Mouse (Mus musculus) stomach, embryonic 15.5 days (tissue): ENCODE results near the gene Shoc2. TPM values are rescaled to one million over a fixed set of nuclear protein-coding genes. Genes with fewer than 3 reads are reported as not detected.

ENCODE experiments used
- ATAC-seq: fragments of 200-750 bp; cut with Nextera tagmentation; 2 replicates; pipeline ENCODE4 v1.8.0; 2017; ENCODE audit warnings: low read depth, moderate number of reproducible peaks, moderate TSS enrichment; ENCODE audit not compliant: insufficient read depth, low FRiP score
- H3K27ac ChIP-seq: fragments of 300-500 bp; sonication (generic); 2 replicates; pipeline ENCODE4 v1.5.1; 2015; ENCODE audit warnings: mild to moderate bottlenecking, inconsistent platforms
- H3K27me3 ChIP-seq: fragments of 300-500 bp; sonication (generic); replicated peaks from 2 replicates; pipeline ENCODE4 v1.6.1; 2015; ENCODE audit warnings: inconsistent platforms
- H3K36me3 ChIP-seq: fragments of 300-500 bp; sonication (generic); 2 replicates; pipeline ENCODE4 v1.6.1; 2015; ENCODE audit warnings: inconsistent platforms
- H3K4me1 ChIP-seq: fragments of 300-500 bp; sonication (generic); 2 replicates; pipeline ENCODE4 v1.6.1; 2015; ENCODE audit warnings: inconsistent platforms
- H3K4me2 ChIP-seq: fragments of 300-500 bp; sonication (generic); 2 replicates; pipeline ENCODE4 v1.6.1; 2015; ENCODE audit warnings: mild to moderate bottlenecking, inconsistent platforms
- H3K4me3 ChIP-seq: fragments of 300-500 bp; sonication (generic); replicated peaks from 2 replicates; pipeline ENCODE4 v1.5.1; 2015; ENCODE audit warnings: inconsistent platforms
- H3K9ac ChIP-seq: fragments of 300-500 bp; sonication (generic); 2 replicates; pipeline ENCODE4 v1.6.1; 2015; ENCODE audit warnings: inconsistent platforms
- H3K9me3 ChIP-seq: fragments of 300-500 bp; sonication (generic); 2 replicates; pipeline ENCODE4 v1.6.1; 2016; ENCODE audit warnings: inconsistent platforms
- WGBS: fragments of 180-500 bp; shearing (Covaris S2); methylation state at CpG from one replicate; pipeline ENCODE4 v1.1.7; 2015; 5-methylcytosine and 5-hydroxymethylcytosine counted together
- polyA plus RNA-seq: library from polyadenylated mRNA; unstranded; fragments of >200 nt; fragmentation: Nextera tagmentation; extraction: Ambion mirVana; gene quantifications from 2 replicates; pipeline ENCODE4 v1.2.1, GENCODE M21; 2015

Shoc2 gene
- polyA plus RNA-seq, 1 experiment from 2014 or later: 42.8 TPM

- no peak for ATAC-seq
- H3K9ac ChIP-seq: no peak overlapping the region
- no peak overlapping the region for H3K27ac ChIP-seq
- peaks cover 3% of the 10 kb centered on the region; the same call in 1 of the 2 replicates for H3K4me1 ChIP-seq
- no peaks in the 10 kb centered on the region for H3K36me3 ChIP-seq
- H3K4me3 ChIP-seq: no peak overlapping the region
- WGBS: 74% methylated on average over 5 of the region's 5 CpGs
- 0 out of 2 replicates have a peak, but pooled peaks cover 5% of the 10 kb centered on the region for H3K27me3 ChIP-seq
- H3K9me3 ChIP-seq: no peaks in the 10 kb centered on the region
- no peak overlapping the region for H3K4me2 ChIP-seq
These were observed 128.2 kb downstream of the Shoc2 start for GRCm38 (mm10) chr19:54072233-54072800.

- no peaks in the 10 kb centered on the region for H3K36me3 ChIP-seq
- 23% methylated on average over 10 of the region's 10 CpGs for WGBS
- no peak overlapping the region for H3K27ac ChIP-seq
- H3K9ac ChIP-seq: no peak overlapping the region
- 0 out of 2 replicates have a peak, but pooled peaks cover 5% of the 10 kb centered on the region for H3K27me3 ChIP-seq
- no peak overlapping the region for H3K4me2 ChIP-seq
- H3K4me3 ChIP-seq: no peak overlapping the region
- no peak for ATAC-seq
- no peaks in the 10 kb centered on the region for H3K9me3 ChIP-seq
- 0 out of 2 replicates have a peak, but pooled peaks cover 3% of the 10 kb centered on the region for H3K4me1 ChIP-seq
These were observed 132.6 kb downstream of the Shoc2 start for GRCm38 (mm10) chr19:54076362-54077349.

GRCm38 (mm10) chr19:54081303-54081702, 137.2 kb downstream of the Shoc2 start:
- 67% methylated on average over 9 of the region's 9 CpGs for WGBS
- ATAC-seq: no peak
- Histone ChIP-seq H3K36me3 (no peaks in the 10 kb centered on the region), H3K27ac (no peak overlapping the region), H3K9me3 (no peaks in the 10 kb centered on the region), H3K4me3 (no peak overlapping the region), H3K4me2 (no peak overlapping the region), H3K27me3 (no peaks in the 10 kb centered on the region), H3K4me1 (0 out of 2 replicates have a peak, but pooled peaks cover 3% of the 10 kb centered on the region), H3K9ac (no peak overlapping the region)

- no peak for ATAC-seq
- Histone ChIP-seq H3K4me3 (no peak overlapping the region), H3K9ac (no peak overlapping the region), H3K27me3 (no peaks in the 10 kb centered on the region), H3K27ac (no peak overlapping the region), H3K4me1 (0 out of 2 replicates have a peak, but pooled peaks cover 3% of the 10 kb centered on the region), H3K36me3 (no peaks in the 10 kb centered on the region), H3K4me2 (no peak overlapping the region), H3K9me3 (no peaks in the 10 kb centered on the region)
- WGBS: 83% methylated on average over 9 of the region's 9 CpGs
These were observed 137.6 kb downstream of the Shoc2 start for GRCm38 (mm10) chr19:54081716-54082165.

Other genes with a start within 250 kb of the Shoc2 start
- 78.6 and 86.9 TPM in 2 replicates for gene Pdcd4, start 52.1 kb upstream of the Shoc2 start, polyA plus RNA-seq
- gene Bbip1, start 321 bp downstream of the Shoc2 start, polyA plus RNA-seq: 75.0 and 81.9 TPM in 2 replicates
- 0.58 and 0.93 TPM in 2 replicates for gene Adra2a, start 99.8 kb downstream of the Shoc2 start, polyA plus RNA-seq